Mouse (Mus musculus) urinary bladder, adult 2 months (tissue): ENCODE results near the gene Hoxa7. TPM values are rescaled to one million over a fixed set of nuclear protein-coding genes. Genes with fewer than 3 reads are reported as not detected.

ENCODE experiments used
- DNase-seq: peaks from one replicate; pipeline ENCODE4 v3.0.0; 2022; ENCODE audit warnings: low spot score
- polyA plus RNA-seq: library from polyadenylated mRNA; depleted of rRNA; stranded (reverse); fragments of >200 nt; gene quantifications from 2 replicates; pipeline ENCODE4 v1.2.3, GENCODE M21; 2012

The Hoxa7 gene
- polyA plus RNA-seq, 1 experiment: 27.6 TPM

GRCm38 (mm10) chr6:52226569-52227257 is 5.1 kb upstream of the Hoxa7 start:
- peak; percentile 62 for DNase-seq

- peak; percentile 90 for DNase-seq
These were observed 4.2 kb upstream of the Hoxa7 start for GRCm38 (mm10) chr6:52225612-52226568.

GRCm38 (mm10) chr6:52224895-52225611 is 3.4 kb upstream of the Hoxa7 start:
- DNase-seq: peak; percentile 30

- peak; percentile 44 for DNase-seq
These were observed 2.5 kb upstream of the Hoxa7 start for GRCm38 (mm10) chr6:52223939-52224760.

GRCm38 (mm10) chr6:52222729-52223128 is 1.1 kb upstream of the Hoxa7 start:
- no peak for DNase-seq

GRCm38 (mm10) chr6:52221993-52222685 is 485 bp upstream of the Hoxa7 start:
- no peak for DNase-seq

GRCm38 (mm10) chr6:52220865-52221310 is 766 bp downstream of the Hoxa7 start:
- no peak for DNase-seq

GRCm38 (mm10) chr6:52220003-52220864 is 1.4 kb downstream of the Hoxa7 start:
- DNase-seq: peak; percentile 62

- DNase-seq: no peak
These were observed 2.3 kb downstream of the Hoxa7 start for GRCm38 (mm10) chr6:52219234-52219942.

- no peak for DNase-seq
These were observed 2.9 kb downstream of the Hoxa7 start for GRCm38 (mm10) chr6:52218643-52219215.

- DNase-seq: no peak
These were observed 3.6 kb downstream of the Hoxa7 start for GRCm38 (mm10) chr6:52217895-52218642.

GRCm38 (mm10) chr6:52217459-52217768 is 4.2 kb downstream of the Hoxa7 start:
- DNase-seq: peak; percentile 88

GRCm38 (mm10) chr6:52216691-52217458 is 4.8 kb downstream of the Hoxa7 start:
- DNase-seq: peak; percentile 66

- peak; percentile 29 for DNase-seq
These were observed 5.7 kb downstream of the Hoxa7 start for GRCm38 (mm10) chr6:52215771-52216535.

- no peak for DNase-seq
These were observed 6.6 kb downstream of the Hoxa7 start for GRCm38 (mm10) chr6:52215070-52215469.

GRCm38 (mm10) chr6:52214271-52214670 is 7.4 kb downstream of the Hoxa7 start:
- DNase-seq: no peak
